Mouse (Mus musculus) urinary bladder, postnatal 10 days (tissue): ENCODE measurements at regions not wholly inside any gene's neighbourhood (a gene's known extent, or its start where the extent isn't known, plus 50 kb on each side); places are given as distances from the start of the nearest gene placed in this dataset.

Experiments used
- DNase-seq: peaks from one replicate; pipeline ENCODE4 v3.0.0; 2022; ENCODE audit warnings: low spot score

DNA sequence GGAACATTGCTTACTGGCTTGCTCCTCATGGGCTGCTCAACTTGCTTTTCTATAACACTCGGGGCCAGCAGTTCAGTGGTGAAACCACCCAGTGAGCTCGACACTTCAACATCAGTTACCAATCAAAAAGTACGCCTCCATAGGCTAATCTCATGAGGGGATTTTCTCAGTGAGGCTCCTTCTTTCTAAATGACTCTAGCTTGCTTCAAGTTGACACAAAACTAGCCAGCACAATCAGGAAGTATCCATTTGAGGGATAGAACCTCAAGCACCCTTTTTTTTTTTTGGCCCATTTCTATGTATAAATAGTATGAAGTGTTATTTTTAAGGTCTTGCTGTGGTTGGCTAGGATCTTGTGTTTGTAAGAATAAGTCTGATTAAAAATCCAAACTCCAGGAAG is 321.7 kb upstream of the Ubash3b start:
- DNase-seq: no peak

DNA sequence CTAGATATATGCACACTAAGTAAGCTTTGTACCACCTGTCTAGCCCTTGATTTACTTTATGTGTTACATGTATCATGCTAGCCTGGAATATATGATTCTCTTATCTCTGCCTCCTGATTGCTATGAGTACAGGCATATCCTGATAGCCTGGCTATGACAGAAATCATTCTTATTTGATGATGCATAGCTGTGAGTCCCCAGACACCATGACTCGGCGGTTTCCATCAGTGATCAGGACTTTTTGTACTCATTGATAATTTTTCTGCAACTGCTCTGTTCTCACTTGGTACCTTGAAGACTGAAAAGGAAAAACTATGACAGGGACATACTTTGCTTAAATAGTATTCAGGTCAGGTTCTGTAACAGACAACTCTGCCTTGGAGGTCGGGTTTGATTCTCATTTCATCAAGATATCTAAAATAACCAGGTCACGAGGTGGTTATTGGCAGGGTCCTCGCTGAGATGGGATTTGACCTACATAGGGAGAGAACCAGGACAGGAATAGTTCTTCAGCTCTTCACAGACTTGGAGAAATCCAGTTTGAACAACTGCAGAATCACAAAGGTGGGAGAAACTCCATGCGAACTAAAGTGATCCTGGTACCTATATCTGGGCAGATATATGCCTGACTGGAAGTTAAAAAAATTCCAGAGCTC is 320.2 kb upstream of the Ubash3b start:
- DNase-seq: no peak

DNA sequence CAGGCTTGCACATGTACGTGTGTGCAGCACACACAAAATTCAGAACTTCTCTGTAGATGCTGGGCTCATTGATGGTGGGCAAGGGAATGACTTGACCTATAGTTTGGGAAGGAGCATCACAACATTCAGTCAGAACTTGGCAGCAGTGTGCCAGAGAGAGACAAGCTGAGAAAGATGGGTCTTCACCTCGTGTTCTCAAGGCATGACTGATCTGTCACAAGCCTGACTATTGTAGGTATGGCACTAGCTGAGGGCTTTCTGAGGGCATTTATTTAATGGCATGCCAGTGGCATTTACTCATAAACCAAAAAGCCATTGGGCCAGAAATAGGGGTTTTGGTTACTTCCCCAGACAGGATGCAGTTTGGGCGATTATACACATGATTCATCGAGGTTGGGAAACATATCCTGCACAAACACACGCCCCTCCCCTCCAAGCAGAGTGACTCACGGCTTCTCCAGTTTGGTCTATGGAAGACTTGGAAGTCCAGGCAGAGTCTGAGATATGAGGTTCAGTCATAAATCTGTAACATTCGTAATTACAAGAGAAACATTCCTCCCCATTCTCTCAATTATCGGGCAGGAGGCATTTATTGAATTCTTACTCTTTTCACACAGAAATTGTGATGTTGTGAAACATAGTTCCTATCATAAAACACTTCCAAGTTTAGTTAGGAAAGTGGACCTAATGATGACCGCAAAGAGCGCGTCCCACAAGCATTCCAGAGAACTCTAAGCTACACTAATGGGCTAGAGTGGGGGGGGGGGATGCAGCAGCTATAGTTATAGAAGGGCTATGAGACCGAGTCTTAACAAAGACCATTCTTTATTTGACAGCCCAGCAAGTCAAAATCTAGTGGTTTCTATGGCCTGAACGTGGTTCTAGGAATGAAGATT is 318.6 kb upstream of the Ubash3b start:
- no peak for DNase-seq

DNA sequence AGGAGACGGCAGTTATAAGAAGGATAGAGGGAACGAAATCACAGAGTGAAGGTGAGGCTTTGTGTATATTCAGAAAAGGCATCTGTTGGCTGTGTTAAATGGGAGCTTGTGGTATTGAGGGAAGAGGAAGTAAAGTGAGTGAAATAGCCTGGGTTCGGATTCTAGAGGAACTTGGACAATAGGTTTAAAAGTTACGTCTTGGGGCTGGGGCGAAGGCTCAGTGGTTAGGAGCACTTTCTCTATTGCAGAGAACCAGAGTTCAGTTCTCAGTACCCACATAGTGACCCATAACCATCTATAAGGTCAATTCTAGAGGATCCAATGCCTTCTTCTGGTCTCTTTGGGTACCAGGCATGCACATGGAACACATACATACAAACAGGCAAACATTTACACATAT is 317.6 kb upstream of the Ubash3b start:
- DNase-seq: no peak

DNA sequence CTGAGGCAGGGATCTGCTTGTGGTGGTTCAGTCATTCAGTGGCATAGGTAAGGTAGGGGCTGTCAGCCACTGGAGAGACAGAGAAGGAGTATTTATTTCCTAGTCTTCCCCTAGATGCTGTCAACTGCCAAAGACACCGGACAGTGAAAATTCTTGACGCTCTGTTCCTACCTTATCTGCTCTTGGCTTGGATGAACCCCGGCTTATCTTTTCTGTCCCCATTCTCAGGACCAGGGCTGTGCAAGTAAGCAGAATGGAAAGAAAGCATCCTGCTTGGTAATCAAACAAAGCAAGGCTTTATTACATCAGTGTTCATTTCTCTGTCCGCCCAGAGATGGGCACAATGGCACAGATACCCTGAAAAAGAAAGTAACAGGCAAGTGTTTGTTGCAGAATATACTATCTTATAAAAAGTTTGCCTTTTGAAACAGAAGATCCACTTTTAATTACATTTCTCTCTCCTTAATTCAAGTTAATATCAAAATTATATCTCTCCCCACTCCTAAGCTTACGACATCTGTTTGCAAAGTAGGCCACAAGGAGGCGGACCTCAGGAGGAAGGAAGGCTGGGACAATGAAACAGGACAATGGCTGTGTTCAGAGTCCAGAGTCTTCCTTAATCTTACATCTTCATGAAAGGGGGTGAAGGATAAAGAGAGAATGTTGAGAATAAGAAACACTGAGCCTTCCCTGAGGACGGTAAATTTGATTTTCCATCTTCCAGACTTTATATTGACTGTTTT is 316.8 kb upstream of the Ubash3b start:
- no peak for DNase-seq

DNA sequence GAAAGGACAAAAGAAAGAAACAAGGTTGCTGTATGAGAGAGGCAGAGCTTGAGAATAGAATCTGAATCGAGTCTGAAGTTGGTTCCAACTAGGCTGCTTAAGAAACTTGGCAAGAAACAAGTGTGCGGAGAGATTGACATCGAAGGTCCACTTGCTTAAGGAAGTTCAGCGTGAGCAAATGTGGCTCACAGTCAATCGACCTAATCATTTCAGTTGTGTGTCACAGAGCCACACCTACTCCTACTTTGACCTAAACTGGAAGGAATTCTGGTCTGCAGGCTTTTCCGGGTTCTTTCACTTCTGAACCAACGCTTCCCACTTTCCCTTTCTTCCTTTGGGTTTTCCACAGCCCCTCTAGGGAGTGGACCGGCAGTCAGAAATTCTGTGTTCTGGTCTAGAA is 313.8 kb upstream of the Ubash3b start:
- DNase-seq: no peak

DNA sequence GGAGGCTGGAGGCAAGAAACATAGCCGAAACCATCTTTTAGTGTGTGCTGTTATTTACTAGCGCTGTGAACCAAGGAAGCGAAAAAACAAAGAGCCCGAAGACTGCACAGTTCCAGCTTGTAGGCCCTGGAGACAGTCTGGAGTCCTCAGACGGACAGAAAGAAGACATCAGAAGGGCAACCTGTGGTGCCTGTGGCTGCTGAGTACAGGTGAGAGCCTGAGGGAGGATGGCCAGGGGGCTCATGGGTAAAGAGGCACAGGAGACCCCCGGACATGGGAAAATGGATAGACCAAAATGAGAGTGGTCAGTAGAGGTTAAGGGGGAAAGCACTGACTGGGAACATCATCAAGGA is 313.4 kb upstream of the Ubash3b start:
- no peak for DNase-seq

DNA sequence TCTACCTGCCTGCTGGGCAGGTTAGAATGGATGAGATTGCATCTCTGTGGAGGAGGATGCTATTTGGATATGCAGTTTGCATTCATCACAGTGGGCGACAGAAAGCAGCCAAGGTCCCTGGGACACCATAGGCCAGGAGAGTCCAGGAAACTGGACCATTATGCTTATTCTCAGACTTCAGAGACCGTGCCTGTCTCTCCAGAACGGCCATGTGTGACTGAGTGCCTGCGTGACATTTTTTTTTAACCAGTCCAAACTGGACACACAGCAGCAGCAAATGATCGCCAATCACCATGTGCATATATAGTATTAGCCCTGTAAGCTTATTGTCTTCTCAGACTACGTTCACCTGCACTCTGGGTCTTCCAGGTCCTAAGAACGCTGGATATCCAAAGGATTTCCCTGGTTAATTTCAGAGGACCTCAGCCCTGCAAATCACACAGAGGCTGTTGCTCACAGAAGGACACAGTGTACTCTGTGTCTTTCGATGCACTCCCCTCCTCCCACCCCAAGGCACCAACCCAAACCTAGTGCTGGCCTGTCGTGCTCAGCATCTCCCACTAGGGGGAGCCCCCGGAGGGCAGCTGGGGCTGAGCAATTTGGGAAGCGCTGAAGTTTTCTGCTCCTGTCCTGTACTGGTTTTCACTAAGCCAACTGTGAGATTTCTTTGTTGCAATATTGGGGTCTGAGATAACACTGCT is 312.9 kb upstream of the Ubash3b start:
- DNase-seq: peak; percentile 76

DNA sequence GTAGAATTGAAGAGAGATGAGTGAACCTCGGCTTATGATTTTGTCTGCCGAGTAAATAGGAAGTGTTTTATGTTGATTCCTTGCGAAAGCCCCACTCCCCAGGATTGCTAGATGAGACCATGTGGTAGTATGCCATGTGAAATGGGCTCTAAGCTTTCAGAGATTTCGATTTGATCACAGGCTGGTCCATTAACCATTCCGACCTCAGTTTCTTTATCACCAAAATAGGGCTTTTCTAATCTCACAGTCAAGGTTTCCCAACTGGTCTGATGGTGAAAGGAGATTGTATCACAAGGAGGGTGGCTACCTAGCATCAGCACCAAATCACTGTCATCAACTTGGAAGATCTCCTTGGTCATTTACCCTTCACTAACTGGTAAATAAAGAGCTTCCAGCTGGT is 312.0 kb upstream of the Ubash3b start:
- DNase-seq: no peak

DNA sequence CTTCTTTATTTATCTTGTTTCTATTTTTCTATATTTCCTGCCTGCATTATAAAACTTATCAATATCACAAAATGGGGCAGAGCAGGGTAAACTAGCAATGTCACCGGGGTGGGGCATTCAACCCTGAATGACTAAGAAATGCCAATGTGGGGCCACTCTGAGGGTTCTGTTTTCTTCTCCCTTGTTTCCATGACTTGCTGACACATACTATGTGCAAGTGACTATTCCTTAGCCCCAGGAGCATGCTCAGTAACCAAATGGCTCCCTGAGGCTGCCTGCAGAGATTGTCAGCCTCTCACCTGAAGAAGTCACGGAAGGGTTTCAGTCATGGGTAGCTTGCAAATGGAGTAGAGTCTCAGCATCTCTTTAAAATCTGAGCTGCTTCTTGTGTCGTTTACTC is 309.8 kb upstream of the Ubash3b start:
- DNase-seq: no peak

DNA sequence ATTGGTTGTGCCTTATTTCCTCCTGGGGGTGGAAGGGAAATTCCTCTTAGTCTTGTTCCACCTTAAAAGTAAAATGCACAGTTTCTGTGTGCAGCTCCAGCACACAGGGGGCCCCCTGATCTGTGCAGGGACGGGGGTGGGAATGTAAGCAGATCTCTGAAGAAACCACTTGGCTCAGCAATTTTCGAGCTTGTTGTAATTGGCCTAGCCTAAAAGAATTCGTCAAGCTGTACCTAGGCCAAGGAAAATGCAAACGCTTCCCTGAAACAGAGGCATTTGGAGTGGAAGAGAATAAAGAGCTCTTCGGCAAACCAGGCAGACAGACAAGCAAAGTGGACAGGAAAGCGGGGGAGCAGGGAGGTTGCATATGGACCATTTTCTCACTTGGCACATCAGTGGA is 308.5 kb upstream of the Ubash3b start:
- DNase-seq: no peak

DNA sequence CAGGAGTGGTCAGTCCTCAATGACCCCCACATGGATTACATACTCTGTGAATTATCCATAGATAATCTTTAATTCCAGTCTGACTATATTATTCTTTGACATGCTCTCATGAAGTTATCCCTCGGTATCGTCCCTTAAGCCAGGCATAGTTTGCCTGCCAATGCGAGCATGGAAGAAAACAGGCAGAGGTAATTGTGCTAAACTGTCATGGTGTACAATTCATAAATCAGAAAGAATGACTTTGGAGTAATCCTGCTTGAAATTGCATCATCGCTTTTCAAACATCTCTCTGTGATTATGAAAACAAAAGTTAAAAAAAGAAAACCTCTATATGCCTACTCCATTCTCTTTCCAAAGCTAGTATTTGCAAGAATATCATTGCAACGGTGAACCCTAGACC is 307.9 kb upstream of the Ubash3b start:
- no peak for DNase-seq

DNA sequence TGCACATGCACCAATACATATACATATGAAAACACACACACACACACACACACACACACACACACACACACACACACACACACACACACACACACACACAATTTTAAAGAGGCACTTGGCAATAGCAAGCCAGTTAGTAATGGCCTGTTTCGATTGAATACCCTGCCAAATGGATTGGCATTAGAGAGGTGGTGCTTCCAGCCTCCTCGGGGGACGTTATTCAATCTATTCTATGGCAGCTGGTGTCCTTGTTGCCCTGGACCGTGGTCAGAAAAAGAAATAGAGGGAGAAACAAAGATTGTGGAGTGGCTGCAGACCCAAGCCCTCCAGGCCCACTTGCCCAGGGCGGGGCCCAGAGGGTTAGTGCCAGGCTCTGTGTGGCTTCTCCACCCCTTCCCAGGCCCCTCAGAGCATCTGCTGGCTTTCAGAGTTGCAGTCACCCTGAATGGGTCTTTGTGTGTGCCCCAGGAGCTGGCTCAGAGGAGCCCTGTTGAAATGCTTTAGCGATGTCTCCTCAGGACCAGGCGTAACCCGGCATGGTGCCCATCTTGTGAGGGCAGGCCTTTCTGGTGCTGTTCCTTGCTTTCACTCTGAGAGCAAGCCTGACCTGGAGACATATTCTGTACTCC is 302.7 kb upstream of the Ubash3b start:
- no peak for DNase-seq

DNA sequence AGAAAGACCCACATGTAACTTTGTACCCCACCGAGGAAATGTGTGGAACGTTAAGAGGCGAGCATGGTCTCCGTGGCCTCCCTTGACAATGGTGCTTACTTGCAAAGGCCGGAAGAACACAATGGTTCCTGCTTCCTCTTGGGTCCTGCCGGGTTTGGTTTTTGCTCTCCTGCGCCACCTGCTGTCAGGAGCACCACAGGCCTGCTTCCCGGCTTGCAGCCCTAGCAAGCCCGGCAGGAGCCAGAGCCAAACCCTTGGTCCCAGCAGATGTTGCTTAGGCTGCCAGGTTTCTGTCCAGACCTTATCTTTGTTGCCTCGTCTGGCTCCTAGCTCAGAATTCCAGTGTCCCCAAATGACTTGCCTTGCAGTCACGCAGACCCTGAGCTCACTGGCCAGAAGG is 300.2 kb upstream of the Ubash3b start:
- DNase-seq: peak; percentile 74

DNA sequence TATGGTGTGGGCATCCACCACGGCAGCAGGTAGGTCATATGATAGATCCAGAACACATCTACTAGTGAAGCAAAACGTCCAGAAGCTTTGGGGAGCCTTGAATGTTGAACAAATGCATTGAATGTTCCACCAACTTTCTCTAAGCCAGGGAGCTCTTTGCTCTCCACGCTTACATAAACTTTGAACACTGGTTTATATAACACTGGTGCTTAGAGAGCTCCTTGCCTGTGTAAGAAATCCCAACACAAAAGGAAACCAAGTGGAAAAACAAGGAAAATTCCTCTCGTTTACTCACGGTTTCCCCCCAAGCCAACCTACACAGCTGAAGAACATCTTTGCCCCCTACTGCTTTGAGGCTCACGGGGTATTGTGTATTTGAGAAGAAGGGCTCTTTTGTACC is 299.2 kb upstream of the Ubash3b start:
- DNase-seq: no peak

DNA sequence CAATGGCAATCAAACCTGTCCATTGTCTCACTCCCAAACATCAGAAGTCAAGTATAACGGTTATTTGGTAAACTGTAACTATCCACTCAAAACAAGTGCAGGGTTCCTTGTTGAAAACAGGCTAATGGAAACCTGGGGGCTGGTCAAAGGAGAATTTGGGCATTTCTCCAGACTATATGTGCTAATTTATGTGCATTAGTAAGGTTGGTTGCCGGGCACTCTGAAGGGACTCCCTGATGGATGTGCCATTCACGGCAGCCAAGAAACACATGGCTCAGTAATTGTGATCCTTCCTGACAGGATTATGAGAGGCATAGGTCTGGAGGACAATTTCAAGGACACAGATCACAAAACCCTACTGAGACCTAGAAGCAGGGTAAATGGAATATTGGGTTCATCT is 295.5 kb upstream of the Ubash3b start:
- DNase-seq: no peak

DNA sequence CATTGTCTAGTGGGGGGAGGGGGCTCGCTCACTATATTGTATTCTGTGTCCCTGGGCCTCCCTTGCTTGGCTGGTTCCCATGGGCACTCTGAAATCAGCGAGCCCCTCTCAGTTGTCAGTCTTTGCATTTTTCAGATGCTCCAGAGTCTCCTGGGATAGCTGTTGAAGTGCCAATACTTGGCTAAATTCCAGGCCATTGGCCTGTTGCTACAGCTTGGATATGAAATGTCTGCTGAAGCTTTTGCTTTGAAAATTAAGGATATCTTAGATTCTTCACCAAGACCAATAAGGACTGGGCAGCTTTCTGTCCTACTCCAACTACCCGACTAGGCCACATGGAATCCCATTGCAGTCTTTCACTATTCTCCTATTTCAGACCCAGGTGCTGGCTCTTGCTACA is 290.2 kb upstream of the Ubash3b start:
- no peak for DNase-seq

DNA sequence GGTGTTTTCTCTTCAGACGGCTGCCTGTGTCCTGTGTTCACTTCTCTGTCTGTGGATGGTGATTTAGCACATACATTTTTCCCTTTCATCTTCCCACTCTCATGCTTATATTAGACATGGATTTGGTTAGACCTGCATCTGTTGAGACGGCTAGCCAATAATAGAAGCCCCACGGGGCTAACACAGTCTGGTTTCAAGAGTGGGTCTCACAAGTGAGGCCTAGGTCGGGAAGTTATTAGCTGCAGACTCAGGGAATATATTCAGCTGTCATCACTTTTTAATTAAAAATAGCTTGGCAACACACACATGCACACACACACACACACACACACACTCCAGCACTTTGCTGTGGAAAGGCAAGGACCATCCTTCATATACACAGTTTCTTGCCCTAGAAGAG is 287.7 kb upstream of the Ubash3b start:
- DNase-seq: no peak

DNA sequence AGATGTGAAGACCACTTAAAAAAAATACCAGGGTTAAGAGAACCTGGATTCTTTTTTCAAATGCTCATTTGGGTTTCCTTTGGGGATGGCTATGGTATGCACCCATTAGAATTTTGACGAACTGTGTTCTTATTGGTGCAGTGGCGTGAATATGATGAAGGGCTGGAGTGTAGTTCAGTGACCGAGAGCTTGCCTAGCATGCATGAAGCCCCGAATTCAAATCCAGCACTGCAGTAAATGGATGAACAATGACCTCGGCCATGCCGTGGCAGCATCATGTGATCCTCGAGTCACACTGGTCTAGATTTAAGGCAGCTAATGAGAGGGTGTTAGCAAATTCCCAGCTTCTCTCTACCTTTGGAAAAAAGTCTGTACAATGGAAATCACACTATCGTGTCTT is 286.4 kb upstream of the Ubash3b start:
- DNase-seq: no peak

DNA sequence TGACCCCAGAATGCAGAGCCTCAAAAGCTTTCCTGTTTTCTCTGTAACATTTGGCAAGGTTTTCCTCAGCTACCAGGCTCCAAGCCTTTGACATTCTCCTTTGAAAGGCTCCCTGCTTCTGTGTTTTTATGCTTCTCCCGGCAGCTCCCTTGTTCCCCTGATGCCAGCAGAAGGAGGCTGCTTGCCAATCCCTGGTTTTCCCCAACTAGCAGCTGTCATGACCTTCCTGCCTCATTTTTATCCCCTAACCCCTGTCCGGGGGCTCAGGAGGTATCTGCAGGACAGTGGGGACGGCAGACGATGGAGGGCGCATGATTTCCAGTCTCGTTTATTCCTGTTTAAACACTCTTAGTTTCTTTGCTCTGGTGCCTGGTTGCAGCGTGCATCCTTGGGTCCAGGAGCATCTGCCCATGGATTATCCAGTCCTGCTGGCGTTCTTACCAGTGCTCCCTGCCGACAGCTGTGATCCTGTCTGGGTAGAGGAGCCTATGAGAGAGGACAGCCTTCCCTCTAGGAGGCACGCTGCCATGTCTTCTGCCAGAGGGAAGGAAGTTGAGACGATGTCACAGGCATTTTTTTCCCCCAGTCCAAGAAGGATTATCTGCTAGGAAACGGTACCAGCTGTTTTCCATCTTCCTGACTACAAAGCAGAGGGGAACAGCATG is 285.8 kb upstream of the Ubash3b start:
- DNase-seq: no peak

DNA sequence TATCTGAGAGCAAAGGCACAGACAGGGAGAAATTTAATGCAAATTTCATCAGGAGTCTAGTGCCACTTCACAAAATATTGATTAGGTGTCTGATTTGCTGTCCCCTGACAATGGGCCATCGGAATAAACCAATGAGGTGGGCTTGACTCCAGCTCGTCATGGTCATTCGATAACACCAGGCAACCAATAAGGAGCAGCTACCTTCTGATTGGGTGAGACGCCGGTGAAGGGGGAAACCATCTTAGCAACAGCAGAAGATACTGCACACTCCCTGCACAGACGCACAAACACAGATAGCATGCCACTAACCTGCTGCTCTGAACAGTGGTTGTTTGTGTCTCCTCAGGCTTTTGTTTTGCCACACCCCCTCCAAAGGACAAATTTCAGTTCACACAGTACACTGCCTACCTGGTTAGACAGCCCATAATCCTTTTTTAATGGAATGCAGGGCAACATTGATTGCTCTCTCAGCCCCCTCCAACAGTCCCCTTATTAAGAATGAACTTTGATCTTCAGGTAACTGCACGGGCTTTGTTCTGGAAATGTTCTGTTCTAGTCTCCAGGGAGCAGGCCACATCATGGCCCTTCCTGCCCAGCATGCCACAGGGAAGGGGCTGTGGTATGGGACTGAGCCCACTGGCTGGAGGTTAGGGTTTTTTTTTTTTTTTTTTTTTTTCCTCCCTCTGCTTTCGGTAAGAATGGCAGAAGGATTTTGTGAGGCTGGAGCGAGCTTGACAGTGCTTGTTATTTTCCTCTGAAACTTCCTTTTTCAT is 285.1 kb upstream of the Ubash3b start:
- no peak for DNase-seq
